Mouse (Mus musculus): ENCODE measurements around the gene Afm. TPM values are rescaled to one million over a fixed set of nuclear protein-coding genes. Genes with fewer than 3 reads are reported as not detected.

Gene Afm
- total RNA-seq (2021): not detected

GRCm38 (mm10) chr5:90518356-90519100 is at the start of gene Afm:
TSS of gene Afm (plus strand) at chr5:90518932.
- intact Hi-C loops (cut with DNase I): no loop called here
- no peak for DNase-seq (ENCODE audit: low spot score in 2 of 2)

DNA sequence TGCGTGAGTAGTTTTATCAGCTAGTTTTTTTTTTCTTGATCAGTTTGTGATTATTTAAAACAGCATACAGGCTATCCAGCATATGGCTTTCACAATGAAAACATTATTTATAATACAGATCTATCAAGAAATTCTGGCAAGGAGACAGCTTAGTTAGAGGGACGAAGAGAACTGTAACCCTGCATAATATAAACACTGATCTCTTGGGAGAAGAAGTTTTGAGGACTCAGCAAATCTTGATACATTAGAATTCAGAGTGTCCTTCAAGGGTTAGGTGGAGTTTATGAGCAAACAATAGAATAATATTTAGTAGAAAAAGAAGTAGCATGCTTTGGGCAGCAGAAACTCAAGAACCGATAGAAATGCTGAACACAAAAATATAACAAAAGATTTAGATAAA is 47.9 kb upstream of the Afm start:
- DNase-seq (ENCODE audit: low spot score in 2 of 2): no peak
- intact Hi-C loops (cut with DNase I): no loop called here

- intact Hi-C loops (cut with DNase I): no loop called here
- DNase-seq (ENCODE audit: low spot score in 2 of 2): no peak
These were observed 44.8 kb upstream of the Afm start for GRCm38 (mm10) chr5:90473902-90474301.

- intact Hi-C loops (cut with DNase I): no loop called here
- DNase-seq (ENCODE audit: low spot score in 2 of 2): no peak
These were observed 44.4 kb upstream of the Afm start for GRCm38 (mm10) chr5:90474369-90474768.

DNA sequence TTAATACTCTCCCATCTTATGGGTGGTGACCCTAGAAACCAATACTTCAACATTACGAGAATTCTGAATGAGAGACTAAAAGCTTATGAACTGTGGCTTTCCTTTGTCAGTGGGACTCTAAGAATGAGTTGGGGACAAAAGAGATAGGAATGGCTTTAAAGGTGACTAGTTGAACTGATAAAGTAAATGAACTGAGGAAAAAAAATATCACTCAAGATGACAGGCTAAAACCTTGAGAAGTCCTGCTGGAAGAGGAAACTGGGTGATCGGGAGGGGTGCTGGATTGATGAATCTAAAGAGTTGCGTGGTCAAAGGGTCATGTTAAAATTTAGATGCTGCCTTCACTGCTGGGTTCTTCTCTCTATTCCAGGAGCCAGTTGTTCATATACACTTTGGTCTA is 42.0 kb upstream of the Afm start:
- no peak for DNase-seq (ENCODE audit: low spot score in 2 of 2)
- intact Hi-C loops (cut with DNase I): no loop called here

GRCm38 (mm10) chr5:90477308-90478140 is 41.2 kb upstream of the Afm start:
- no peak for DNase-seq (ENCODE audit: low spot score in 2 of 2)
- intact Hi-C loops (cut with DNase I): no loop called here

- intact Hi-C loops (cut with DNase I): no loop called here
- DNase-seq (ENCODE audit: low spot score in 2 of 2): no peak
These were observed 39.8 kb upstream of the Afm start for GRCm38 (mm10) chr5:90478886-90479285.

DNA sequence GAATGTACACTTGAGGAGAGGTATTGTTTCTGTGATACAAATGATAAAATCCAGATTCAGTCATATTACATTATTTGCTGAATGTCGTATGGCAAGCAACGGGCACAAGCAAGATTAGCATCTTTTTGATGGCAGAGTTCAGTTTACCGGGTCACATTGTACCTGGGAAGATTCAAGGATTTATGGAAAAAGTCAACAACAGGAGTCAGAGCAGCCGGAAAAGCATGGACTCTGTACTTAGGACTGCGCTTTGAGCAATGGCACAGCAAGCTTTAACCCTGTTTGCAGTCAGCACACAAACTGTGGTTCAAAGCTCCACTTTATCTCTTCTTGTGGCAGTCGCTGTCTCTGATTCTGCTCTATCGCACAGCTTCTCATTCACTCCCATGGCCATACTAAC is 33.1 kb upstream of the Afm start:
- DNase-seq (ENCODE audit: low spot score in 2 of 2): no peak
- intact Hi-C loops (cut with DNase I): no loop called here

DNA sequence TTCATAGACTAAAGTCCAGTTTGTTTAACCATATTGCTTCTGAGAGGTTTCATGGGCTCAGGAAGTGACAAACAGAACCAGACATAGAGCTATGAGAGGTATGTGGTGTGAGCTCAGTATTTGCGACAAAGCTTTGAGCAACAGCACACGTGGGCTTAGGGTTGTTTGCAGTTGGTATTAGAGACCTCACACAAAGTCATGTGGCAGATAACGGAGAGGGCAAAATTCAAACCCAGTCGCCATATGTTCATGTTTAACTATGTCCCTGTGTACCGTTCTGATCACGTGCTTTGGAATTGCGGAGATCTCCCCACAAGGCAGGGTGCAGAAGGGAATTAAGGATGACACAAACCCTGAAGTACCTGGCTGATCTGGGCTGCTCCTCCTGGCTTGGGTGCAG is 30.4 kb upstream of the Afm start:
- intact Hi-C loops (cut with DNase I): no loop called here
- no peak for DNase-seq (ENCODE audit: low spot score in 2 of 2)

GRCm38 (mm10) chr5:90490518-90490917 is 28.2 kb upstream of the Afm start, which contains the start of gene Afp:
TSS of gene Afp (plus strand) at chr5:90490737.
- DNase-seq (ENCODE audit: low spot score in 2 of 2): no peak
- intact Hi-C loops (cut with DNase I): no loop called here

- intact Hi-C loops (cut with DNase I): no loop called here
- no peak for DNase-seq (ENCODE audit: low spot score in 2 of 2)
These were observed 26.3 kb upstream of the Afm start for GRCm38 (mm10) chr5:90492440-90492839.

DNA sequence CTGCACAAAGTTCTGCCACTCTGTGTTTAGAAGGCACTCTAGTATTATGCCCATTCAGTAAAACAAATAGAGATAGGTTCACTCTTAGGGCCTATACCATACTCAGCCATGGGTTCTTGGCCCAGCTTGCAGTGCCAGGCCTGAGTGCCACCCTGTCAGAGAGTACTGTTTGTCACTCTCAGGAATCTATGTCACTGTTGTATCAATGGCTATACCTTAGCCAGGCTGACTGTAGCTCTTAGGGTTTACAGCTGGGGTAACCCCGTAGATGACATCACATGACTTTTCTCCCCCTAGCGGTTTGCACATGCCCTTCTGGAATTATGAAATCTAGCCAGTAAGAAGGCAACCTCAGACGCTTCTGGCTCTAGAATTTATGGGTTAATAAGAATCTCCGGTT is 24.4 kb upstream of the Afm start:
- no peak for DNase-seq (ENCODE audit: low spot score in 2 of 2)
- intact Hi-C loops (cut with DNase I): no loop called here

GRCm38 (mm10) chr5:90499509-90499908 is 19.2 kb upstream of the Afm start:
- intact Hi-C loops (cut with DNase I): no loop called here

DNA sequence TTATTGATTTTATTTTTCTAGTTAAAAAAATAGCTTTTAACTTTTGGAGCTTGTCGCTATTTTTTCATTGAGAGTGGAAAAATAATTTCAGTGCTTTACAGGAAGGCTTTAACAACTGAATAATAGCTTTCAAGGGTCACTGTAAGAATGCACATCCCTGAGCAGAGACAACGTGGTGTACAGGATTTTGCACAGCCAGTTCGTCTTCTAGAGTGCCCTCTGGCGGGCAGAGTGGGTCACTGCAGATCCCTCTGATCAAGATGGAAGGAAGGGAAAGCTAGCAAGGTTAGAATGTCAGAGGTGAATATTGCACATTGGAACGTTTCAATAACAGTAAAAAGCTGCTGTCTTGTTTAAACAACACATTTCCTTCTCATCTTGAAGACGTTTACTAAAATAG is 18.0 kb upstream of the Afm start:
- DNase-seq (ENCODE audit: low spot score in 2 of 2): peak; percentile 66 to 75
- intact Hi-C loops (cut with DNase I): loop anchor here (1.0 to 10.0 kb wide), 4 partner anchors 87 to 296 kb away; no protein-coding TSS in a partner anchor

More at GRCm38 (mm10) chr5:90499509-90499908, 19.2 kb upstream of the Afm start:
- peak in 1 of 2 experiments; percentile 16 for DNase-seq (ENCODE audit: low spot score in 2 of 2)

DNA sequence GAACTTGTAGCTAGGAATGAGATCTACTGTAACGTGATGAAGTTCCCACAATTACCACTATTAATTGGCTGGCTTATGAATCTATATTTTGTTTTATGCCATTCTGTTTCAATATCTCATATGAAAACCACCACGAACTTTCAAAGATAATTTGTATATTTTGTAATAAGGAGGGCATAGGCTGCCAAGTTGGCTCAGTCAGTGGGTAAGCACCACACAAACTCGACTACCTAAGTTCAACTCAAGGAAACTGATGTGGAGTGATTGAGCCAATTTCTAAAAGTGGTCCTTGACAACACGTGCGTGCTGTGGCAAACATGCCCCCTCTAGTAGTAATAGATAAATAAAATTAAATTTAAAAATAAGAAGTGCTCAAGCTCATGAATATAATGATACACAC is 17.0 kb upstream of the Afm start:
- intact Hi-C loops (cut with DNase I): loop anchor here (1.0 to 10.0 kb wide), 4 partner anchors 86 to 297 kb away; no protein-coding TSS in a partner anchor
- DNase-seq (ENCODE audit: low spot score in 2 of 2): no peak

- no peak for DNase-seq (ENCODE audit: low spot score in 2 of 2)
- intact Hi-C loops (cut with DNase I): loop anchor here (5.0 to 10.0 kb wide), 2 partner anchors 83 to 300 kb away; no protein-coding TSS in a partner anchor
These were observed 14.0 kb upstream of the Afm start for GRCm38 (mm10) chr5:90504742-90505141.

- intact Hi-C loops (cut with DNase I): loop anchor here (10.0 kb wide), 1 partner anchor 302 kb away; no protein-coding TSS in a partner anchor
- no peak for DNase-seq (ENCODE audit: low spot score in 2 of 2)
These were observed 12.2 kb upstream of the Afm start for GRCm38 (mm10) chr5:90506507-90506906.

DNA sequence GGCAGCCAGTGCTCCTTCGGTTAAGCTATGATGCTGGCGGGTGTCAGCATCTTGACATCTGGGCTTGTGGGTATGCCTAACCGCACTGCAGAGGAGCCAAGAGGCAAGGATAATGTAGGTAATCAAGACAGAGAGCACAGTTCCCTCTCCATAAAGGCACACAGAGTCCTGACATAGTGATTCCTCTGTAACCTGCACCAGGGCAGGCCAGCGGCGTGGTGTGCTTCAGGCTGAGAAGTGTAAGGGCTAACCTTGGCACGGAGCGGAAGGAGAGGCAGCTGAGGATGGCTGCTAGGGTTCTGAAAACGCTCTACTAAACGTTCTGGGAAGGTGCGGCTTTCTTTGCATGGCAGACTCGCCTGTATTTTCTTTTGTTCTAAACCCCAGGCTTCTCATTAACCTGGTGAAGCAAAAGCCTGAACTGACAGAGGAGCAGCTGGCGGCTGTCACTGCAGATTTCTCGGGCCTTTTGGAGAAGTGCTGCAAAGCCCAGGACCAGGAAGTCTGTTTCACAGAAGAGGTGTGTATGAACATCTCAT is 11.3 kb upstream of the Afm start:
- intact Hi-C loops (cut with DNase I): loop anchor here (10.0 kb wide), 1 partner anchor 303 kb away; no protein-coding TSS in a partner anchor
- no peak for DNase-seq (ENCODE audit: low spot score in 2 of 2)

DNA sequence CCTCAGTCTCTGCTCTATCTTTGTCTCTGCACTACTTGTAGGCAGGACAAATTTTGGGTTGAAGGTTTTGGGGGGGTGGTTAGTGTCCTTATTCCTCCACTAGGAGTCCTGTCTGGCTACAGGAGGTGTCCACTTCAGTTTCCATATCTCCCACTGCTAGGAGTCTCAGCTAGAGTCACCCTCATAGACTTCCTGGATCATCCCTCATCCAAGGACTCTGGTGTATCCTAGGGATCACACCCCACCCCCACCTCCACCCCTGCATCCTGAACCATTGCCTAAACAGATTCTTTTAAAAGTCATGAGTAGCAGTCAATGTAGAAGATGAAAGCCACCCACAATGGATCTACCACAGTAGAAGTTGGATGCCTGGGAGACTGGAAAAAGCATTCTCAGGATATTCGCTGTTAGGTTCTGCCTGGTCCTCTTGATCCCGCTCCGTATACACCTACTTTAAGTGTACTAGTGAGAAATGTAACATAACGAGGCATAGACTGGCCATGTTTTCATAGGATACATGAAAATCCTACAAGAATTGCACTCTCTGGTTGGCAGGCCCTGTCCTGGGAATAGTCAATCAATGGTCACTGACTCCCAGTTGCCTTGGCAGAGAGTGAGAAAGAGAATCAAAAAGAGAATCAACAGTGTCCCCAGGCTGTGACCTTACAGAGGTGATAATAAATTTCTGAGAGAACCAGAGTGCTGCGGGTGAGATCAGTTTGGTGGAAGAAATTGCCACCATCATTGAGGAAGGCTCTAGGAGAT is 8.7 kb upstream of the Afm start:
- intact Hi-C loops (cut with DNase I): loop anchor here (10.0 kb wide), 1 partner anchor 305 kb away; no protein-coding TSS in a partner anchor

More for the DNA sequence above, 8.7 kb upstream of the Afm start:
- DNase-seq (ENCODE audit: low spot score in 2 of 2): no peak
